Mouse (Mus musculus) left cerebral cortex, adult 2 months (tissue): ENCODE results near the gene Sstr5. TPM values are rescaled to one million over a fixed set of nuclear protein-coding genes. Genes with fewer than 3 reads are reported as not detected.

Experiments
- DNase-seq, 2 experiments: peaks; one replicate each; pipeline ENCODE4 v3.0.0; 2021 to 2022; ENCODE audit warnings: low spot score in 2 of 2, mixed read lengths in 1 of 2; ENCODE audit errors: extremely low spot score in 1 of 2
- H3K27ac ChIP-seq: fragments of 200-600 bp; 2 replicates; pipeline ENCODE4 v1.8.1; 2022
- H3K4me3 ChIP-seq: fragments of 200-600 bp; 2 replicates; pipeline ENCODE4 v1.8.1; 2022
- CTCF ChIP-seq: fragments of 200-600 bp; IDR thresholded peaks from 2 replicates; pipeline ENCODE4 v1.8.1; 2022; ENCODE audit warnings: antibody characterized with exemption, mild to moderate bottlenecking, moderate library complexity
- intact Hi-C: fragments of 180-260 bp; cut with DNase I; formaldehyde crosslinking; loops from one replicate; pipeline ENCODE4 v1.15.1; 2025
- total RNA-seq, 2 experiments: library from RNA; stranded (reverse); gene quantifications; 2 replicates each; pipeline ENCODE4 v1.2.3; 2021

Gene Sstr5
- total RNA-seq, 2 experiments from 2014 or later, result 0.18 to 0.21 TPM

DNA sequence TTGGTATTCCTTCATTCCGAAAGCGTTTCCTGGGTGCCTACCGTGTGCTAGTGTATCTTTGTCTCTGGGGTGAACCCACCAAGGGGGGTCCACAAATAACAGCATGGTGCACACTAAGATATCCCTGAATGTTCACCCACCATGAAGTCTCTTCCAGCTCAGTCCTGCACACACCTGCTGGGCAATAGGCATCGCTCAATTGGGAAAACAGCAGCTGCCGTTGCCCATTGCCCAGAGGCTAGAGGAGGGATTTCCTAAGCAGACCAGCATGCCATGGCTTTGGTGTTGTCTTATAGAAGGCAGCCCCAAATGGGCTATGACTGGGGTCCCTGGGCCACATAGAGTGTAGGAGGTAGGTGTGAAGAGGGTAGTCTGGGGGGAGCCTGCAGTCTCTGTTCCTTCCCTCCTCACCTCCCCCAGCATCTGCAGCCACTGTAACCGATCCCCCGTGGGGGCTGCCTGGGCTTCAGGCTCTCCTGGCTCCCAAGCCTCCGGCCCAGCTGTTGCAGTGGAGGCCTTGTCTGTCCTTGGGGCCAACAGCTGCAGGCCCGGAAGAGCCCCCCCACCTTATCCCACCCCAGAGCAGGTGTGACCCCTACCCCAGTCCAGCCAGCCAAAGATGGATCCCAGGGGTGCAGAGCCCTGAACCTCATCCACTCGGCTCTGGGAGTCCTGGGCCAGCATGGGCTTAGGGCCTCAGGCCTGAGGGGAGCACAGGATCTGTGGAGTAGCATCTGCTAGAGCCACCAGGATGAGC is 13.2 kb upstream of the Sstr5 start:
- Histone ChIP-seq H3K27ac (no peak overlapping the region), H3K4me3 (no peak overlapping the region)
- TF ChIP-seq CTCF, result no peak
- no peak for DNase-seq
- intact Hi-C loops, result no loop called here

DNA sequence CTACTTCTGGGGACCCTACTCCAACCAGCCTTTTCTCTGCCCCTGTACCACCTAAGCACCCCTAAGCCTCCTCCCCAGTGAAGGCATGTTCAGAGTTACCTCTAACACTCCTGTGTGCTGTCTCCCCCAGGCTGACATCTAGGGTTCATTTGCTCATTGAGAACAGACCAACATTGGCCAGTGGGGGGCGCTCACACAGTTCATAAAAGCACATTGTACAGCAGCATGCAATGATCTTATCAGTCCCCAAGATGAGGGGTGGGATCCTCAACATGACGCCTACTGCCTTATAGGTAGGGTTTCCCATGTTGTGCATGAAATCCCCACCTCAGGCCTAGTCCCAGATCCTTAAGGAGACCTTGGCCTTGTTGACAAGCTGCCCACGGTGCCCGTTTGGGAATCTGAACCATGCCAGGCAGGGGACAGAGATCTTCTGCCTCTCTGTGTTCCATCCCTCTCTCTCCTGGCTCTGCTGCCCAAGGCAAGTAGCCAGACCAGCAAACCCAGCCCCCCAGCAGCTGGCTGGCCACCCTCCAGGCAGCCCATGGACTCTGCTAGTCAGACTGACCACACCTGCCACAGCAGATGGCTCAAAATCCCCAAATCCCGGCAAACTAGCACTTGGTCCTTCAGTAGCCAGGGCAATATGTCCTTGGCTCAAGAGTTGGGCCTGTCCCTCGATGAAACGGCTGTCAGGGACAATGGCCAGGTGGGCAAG is 11.9 kb upstream of the Sstr5 start:
- intact Hi-C loops, result loop anchor here (1.0 to 2.0 kb wide), 2 partner anchors 58 to 189 kb away; no protein-coding TSS in a partner anchor
- H3K4me3 ChIP-seq, result no peak overlapping the region
- peak; percentile 74 to 76 for DNase-seq
- TF ChIP-seq CTCF, result peak; percentile 77
- H3K27ac ChIP-seq, result peak overlapping the region; percentile 19; the same call in 1 of the 2 replicates

DNA sequence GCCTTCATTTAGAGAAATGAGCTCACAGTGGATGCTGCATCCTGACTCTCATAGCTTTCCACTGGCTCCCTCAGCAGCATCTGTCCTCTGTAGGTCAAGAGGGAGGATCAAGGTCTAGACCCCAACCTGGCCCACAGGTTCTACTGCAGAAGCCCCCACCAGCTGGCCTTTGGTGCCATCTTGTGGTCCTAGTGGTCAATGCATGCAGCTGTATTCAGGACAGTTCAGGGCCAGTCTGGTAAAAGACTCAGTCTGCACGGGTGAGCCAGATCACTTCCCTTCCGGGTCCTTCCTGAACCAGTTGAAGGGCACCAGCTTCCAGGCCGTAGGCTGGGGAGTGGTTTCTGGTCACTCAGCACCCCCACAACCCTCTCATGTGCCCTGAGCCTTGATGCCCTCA is 10.7 kb upstream of the Sstr5 start:
- Histone ChIP-seq H3K27ac (no peak overlapping the region), H3K4me3 (no peak overlapping the region)
- peak; percentile 92 for TF ChIP-seq CTCF
- intact Hi-C loops, result loop anchor here (1.0 to 2.0 kb wide), 2 partner anchors 31 to 59 kb away; no protein-coding TSS in a partner anchor
- DNase-seq, result peak; percentile 75 to 83

DNA sequence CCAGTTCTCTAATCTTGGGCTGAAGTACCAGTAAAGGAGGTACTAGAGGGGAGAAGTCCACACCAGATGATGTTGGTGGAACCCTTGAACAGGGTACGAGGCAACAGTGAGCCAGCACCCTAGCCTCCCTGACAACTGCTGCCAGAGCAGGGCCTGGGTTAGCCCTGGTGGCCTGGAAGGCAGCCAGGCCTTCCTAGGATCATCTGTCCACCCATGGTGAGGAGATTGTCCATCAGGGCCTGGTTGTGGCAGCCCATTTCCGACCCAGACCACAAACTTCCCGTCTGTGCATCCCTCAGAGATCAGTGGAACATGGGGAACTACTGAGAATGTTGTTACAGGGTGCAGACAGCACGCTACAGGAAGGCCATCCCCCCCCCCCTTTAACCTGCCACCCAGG is 5.5 kb upstream of the Sstr5 start:
- H3K27ac ChIP-seq, result no peak overlapping the region
- intact Hi-C loops, result no loop called here
- DNase-seq, result no peak
- TF ChIP-seq CTCF, result no peak
- H3K4me3 ChIP-seq, result no peak overlapping the region

DNA sequence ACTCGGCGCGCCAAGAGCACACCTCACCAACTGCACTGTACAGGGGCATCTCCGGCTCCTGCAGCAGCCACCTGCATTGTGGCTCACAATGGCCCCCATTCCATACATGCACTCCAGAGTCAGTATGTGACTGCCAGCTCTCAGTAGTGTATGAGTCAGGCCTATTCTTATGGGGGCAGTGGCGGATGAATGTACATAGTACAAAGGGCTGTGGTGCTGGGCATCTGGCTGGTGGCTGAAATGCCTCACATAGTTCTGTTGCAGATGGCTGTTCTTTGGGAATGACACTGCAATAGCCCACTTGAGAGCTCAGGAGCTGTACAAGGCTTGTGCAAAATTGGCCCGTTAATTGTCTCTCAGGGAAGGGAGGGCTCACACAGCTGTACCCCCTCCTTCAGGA is 15.0 kb downstream of the Sstr5 start:
- no peak for TF ChIP-seq CTCF
- H3K27ac ChIP-seq, result no peak overlapping the region
- no peak for DNase-seq
- intact Hi-C loops, result no loop called here
- H3K4me3 ChIP-seq, result no peak overlapping the region

DNA sequence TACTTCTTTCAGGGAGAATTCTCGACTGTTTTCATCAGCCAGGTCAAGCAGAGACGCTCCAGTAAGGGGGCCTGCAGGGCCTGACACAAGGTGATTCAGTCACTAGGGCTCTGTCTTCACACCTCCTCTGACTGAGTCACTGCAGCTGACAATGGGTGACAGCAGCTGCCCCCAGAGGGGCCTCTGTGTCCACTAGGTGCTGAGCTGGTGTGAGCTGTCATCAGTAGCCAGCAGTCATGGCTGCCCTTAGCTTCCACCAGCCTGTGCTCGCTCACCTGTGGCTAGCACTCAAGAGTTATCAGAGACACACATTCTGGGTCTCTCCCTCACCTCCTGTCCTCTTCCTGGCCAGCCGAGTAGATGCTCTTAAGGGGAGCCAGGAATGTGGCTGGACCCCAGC is 16.3 kb downstream of the Sstr5 start:
- TF ChIP-seq CTCF, result no peak
- DNase-seq, result no peak
- H3K4me3 ChIP-seq, result no peak overlapping the region
- H3K27ac ChIP-seq, result no peak overlapping the region
- intact Hi-C loops, result no loop called here

DNA sequence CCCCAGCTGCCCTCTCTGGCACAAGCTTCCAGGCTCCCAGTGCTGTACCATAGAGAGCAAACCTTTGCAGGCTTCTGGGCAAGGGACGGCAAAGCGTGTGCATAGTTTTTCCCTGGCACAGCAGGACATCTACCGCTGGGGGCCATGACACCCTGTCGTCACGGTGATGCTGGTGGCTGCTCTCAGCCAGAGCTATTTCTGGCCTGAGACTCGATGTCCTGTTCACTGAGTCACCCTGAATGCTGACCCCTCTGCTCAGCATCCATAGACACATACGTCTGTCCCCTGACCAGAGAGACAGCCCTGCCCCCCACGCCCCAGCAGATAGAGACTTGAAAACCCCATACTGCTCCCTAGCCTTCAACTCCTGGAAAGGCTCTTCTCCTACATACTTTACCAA is 16.9 kb downstream of the Sstr5 start:
- no peak for TF ChIP-seq CTCF
- Histone ChIP-seq H3K4me3 (no peak overlapping the region), H3K27ac (no peak overlapping the region)
- no peak for DNase-seq
- intact Hi-C loops, result no loop called here

DNA sequence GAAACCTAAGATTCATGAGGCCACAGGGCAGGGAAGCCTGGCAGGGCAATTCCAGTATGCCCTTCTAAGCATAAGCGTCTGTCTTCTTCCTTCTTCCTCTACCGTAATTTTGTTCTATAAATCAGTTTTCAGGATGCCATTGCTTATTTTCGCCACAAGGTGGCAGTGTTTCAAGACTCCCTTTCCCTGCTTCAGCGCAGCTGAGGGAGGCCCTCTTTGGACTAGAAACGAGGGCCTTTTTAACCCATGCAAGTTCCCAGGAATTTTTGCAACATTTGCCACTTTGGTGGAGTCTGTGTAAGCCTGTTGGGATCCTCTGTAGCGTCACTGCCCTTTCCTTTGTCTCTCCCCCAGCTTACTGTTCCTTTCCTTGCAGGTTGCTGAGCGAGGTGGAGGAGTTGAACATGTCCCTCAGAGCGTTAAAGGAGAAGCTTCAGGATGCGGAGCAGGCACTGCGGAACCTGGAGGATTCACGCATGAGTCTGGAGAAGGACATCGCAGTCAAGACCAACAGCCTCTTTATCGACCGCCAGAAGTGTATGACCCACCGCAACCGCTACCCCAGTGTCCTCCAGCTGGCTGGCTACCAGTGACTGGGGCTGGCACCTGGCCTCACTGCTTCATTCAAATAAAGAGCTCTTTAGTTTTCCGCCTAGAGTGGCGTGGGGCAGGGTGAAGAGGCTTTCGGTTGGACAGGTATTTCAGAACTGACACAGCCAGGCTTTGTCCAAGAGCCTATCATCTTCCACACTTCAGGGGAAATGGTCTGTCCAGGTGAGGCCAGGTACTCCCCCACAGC is 20.9 kb downstream of the Sstr5 start:
- DNase-seq, result peak; percentile 52 to 64
- intact Hi-C loops, result loop anchor here (1.0 kb wide), 3 partner anchors 31 to 325 kb away; no protein-coding TSS in a partner anchor

DNA sequence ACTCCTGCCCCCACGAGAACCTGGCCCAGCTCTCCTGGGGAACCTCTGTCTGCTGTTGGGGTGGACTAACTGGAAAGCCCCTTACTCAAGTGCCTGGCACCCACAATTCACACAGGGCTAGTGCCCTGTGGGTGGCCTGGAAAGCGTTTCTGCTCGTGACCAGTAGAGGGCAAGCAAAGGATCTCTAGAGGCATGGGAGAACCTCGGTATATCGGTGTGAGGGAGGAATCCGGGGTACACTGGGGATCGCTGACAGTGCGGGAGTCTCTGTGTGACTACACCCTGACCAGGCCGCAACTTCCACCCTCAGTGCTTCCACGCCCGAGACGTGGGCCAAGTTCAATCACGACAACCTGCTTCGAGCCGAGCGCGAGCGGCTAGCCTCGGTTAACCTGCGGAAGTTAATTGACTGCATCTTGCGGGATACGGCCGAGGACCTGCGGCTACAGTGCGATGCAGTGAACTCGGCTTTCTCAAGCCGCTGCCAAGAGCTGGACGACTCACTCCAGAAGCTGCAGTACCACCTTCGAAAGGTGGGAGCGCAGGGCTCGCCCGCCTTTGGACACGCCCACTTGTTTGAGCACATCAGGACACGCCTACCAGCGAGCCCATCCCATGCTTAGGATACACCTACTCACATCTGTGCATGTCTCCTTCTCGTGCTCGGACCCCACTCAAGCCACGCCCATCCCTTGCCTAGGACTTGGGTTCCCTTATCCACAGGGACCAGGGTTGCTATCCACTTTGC is 22.6 kb downstream of the Sstr5 start:
- peak overlapping the region; percentile 41 for H3K4me3 ChIP-seq
- TF ChIP-seq CTCF, result peak; percentile 62
- DNase-seq, result peak; percentile 51 to 66
- intact Hi-C loops, result loop anchor here (5.0 kb wide), 1 partner anchor 187 kb away; no protein-coding TSS in a partner anchor
- H3K27ac ChIP-seq, result no peak overlapping the region

More for the DNA sequence above, 20.9 kb downstream of the Sstr5 start:
- no peak overlapping the region for H3K4me3 ChIP-seq
- no peak overlapping the region for H3K27ac ChIP-seq
- TF ChIP-seq CTCF, result peak; percentile 96

DNA sequence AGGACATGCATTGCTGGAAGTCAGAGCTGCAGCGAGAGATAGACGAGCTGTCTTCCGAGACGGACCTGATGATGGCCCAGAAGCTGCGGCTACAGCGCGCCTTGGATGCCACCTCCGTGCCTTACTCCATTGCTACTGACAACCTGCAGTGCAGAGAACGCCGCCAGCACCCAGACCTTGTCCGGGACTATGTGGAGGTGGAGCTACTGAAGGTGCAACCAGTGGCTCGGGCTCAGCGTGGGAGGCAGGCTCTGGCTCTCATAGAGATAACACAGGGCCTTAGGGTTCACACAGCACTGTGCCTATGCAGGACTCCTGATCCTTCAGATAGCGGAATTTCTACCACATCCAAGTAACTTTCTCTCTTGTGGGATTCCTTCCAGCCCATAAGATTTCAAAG is 25.0 kb downstream of the Sstr5 start:
- H3K4me3 ChIP-seq, result no peak overlapping the region
- no peak for DNase-seq
- no peak overlapping the region for H3K27ac ChIP-seq
- no peak for TF ChIP-seq CTCF
- intact Hi-C loops, result loop anchor here (5.0 kb wide), 1 partner anchor 185 kb away; no protein-coding TSS in a partner anchor

DNA sequence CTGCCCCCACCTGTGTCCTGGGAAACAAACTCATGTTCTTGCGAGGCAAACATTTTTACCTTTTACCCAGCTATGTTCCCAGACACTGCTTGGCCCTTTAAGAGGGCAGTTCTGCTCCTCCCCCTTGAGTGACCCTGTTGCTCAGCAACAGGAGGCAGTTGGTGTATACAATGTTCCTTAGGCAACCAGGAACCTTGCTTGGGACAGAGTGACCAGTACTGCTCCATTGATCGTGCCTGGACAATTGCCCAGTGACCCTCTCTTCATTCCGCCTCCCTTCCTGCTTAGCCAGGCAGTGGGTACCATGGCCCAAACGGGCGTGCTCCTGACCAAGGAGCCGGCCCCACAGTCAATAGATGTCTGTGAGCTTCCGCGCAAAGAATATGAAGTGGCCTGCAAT is 25.7 kb downstream of the Sstr5 start:
- H3K27ac ChIP-seq, result no peak overlapping the region
- no peak overlapping the region for H3K4me3 ChIP-seq
- DNase-seq, result peak in 1 of 2 experiments; percentile 55
- intact Hi-C loops, result loop anchor here (5.0 kb wide), 1 partner anchor 184 kb away; no protein-coding TSS in a partner anchor
- TF ChIP-seq CTCF, result no peak
